Mouse (Mus musculus) C2C12 (cell line): ENCODE data around the gene Sco1.

Experiments
- CEBPB ChIP-seq: IDR thresholded peaks from one replicate; pipeline ENCODE4 v1.6.1; 2011; ENCODE audit warnings: low read depth, mild to moderate bottlenecking, control low read depth, moderate library complexity
- CTCF ChIP-seq: IDR thresholded peaks from one replicate; pipeline ENCODE4 v1.5.1; 2011; ENCODE audit not compliant: control insufficient read depth, insufficient read depth, insufficient read length
- FOSL1 ChIP-seq: IDR thresholded peaks from one replicate; pipeline ENCODE4 v1.8.0; 2011; ENCODE audit warnings: mild to moderate bottlenecking, low read length; ENCODE audit not compliant: poor library complexity, insufficient read depth, severe bottlenecking
- MAX ChIP-seq: IDR thresholded peaks from one replicate; pipeline ENCODE4 v1.6.1; 2011; ENCODE audit warnings: mild to moderate bottlenecking, control low read depth
- MYOG ChIP-seq: IDR thresholded peaks from one replicate; pipeline ENCODE4 v1.6.1; 2011; ENCODE audit not compliant: control insufficient read depth, insufficient read length; ENCODE audit errors: extremely low read depth
- USF1 ChIP-seq: IDR thresholded peaks from one replicate; pipeline ENCODE4 v1.6.1; 2011; ENCODE audit warnings: low read depth, mild to moderate bottlenecking, control low read depth, moderate library complexity

DNA sequence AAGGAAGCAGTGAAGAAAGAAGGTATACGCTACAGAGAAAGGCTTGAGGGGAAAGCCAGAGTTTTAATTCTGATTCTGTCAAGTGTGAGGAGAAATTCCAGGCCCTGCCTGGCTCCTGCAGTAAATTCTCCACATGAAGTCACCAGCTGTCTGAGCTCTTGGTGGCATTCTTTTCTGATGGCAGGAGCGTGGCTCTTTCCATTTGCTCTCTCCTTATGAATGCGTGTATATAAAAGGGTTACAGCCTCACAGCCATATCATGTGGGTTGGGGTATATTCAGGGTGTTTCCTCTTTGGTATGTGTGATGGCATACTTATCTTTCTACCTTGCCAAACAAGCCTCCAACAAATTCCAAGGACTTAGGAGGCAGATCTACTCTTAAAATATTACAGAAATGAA is 10.3 kb downstream of the Sco1 start:
- TF ChIP-seq CTCF, result no peak
- no peak for TF ChIP-seq MYOG
- no peak for TF ChIP-seq USF1
- no peak for TF ChIP-seq MAX
- no peak for TF ChIP-seq CEBPB
- TF ChIP-seq FOSL1, result no peak
